In genomic region chr2:153256604-153257003, GRCm38 (mm10) we compare ENCODE assay signal across 25 mouse cellular contexts. TPM values are rescaled to one million over a fixed set of nuclear protein-coding genes. Genes with fewer than 3 reads are reported as not detected.
A peak's percentile ranks its signal among the peaks of the same experiment; 100 is the strongest.
DNase-seq lines count a peak whose midpoint lies in the region; ATAC-seq and TF ChIP-seq lines count a peak whose summit lies in the region.
"Had no signal": no experiment of that assay in that cellular context is flagged by ENCODE, and none has a peak within 500 bp of the region (broad histone marks: within the 10 kb centered on the region; RNA-seq: fewer than 3 reads in every experiment).

No protein-coding gene starts in this region.

- H3K4me2 ChIP-seq in intestine, embryonic 15.5 days (replicated peaks): no peak overlapping the region
- no peak overlapping the region for H3K4me2 ChIP-seq in intestine, postnatal 0 days (replicated peaks; ENCODE audit: low read depth)
- H3K4me2 ChIP-seq in stomach, postnatal 0 days (replicated peaks; ENCODE audit: low read depth): no peak overlapping the region
- H3K4me2 ChIP-seq: embryonic facial prominence, embryonic 13.5 days; embryonic facial prominence, embryonic 15.5 days; forebrain, embryonic 12.5 days had no signal

- ATAC-seq in intestine, embryonic 15.5 days: no peak
- peak; percentile 7; the same call in 1 of the 2 replicates for ATAC-seq in intestine, postnatal 0 days
- peak; percentile 68 for ATAC-seq in stomach, postnatal 0 days (ENCODE audit: low FRiP score, low TSS enrichment)
- ATAC-seq: activated CD4-positive, CD25-positive, alpha-beta regulatory T cell, adult 4 months; forebrain, embryonic 14.5 days; forebrain, embryonic 16.5 days; Patski had no signal

- H3K27ac ChIP-seq in intestine, embryonic 15.5 days: 0 out of 2 replicates have a peak overlapping the region, but pooled peaks have one; percentile 22
- 0 out of 2 replicates have a peak overlapping the region, but pooled peaks have one; percentile 46 for H3K27ac ChIP-seq in intestine, postnatal 0 days (ENCODE audit: low read depth, low read length)
- no peak overlapping the region for H3K27ac ChIP-seq in stomach, postnatal 0 days (replicated peaks)
- H3K27ac ChIP-seq: embryonic facial prominence, embryonic 13.5 days; embryonic facial prominence, embryonic 15.5 days; forebrain, embryonic 10.5 days; forebrain, embryonic 12.5 days had no signal

- H3K9me3 ChIP-seq in intestine, embryonic 15.5 days: no peaks in the 10 kb centered on the region
- no peaks in the 10 kb centered on the region for H3K9me3 ChIP-seq in intestine, postnatal 0 days (ENCODE audit: control insufficient read depth)
- no peaks in the 10 kb centered on the region for H3K9me3 ChIP-seq in stomach, postnatal 0 days (ENCODE audit: control insufficient read depth, low read length)
- H3K9me3 ChIP-seq: embryonic facial prominence, embryonic 13.5 days; embryonic facial prominence, embryonic 15.5 days; forebrain, embryonic 10.5 days; forebrain, embryonic 12.5 days had no signal

- H3K4me3 ChIP-seq in intestine, embryonic 15.5 days (replicated peaks): no peak overlapping the region
- no peak overlapping the region for H3K4me3 ChIP-seq in intestine, postnatal 0 days (ENCODE audit: low read depth, low read length)
- H3K4me3 ChIP-seq in stomach, postnatal 0 days (ENCODE audit: low read depth, low read length): no peak overlapping the region
- H3K4me3 ChIP-seq: embryonic facial prominence, embryonic 13.5 days; embryonic facial prominence, embryonic 15.5 days; erythroblast, embryonic 14.5 days; forebrain, embryonic 10.5 days; forebrain, embryonic 12.5 days had no signal

- TF ChIP-seq CTCF in intestine, postnatal 0 days (IDR thresholded peaks at IDR 0.05; ENCODE audit: low read depth): no peak
- TF ChIP-seq CTCF in stomach, postnatal 0 days (IDR thresholded peaks at IDR 0.05; ENCODE audit: low read depth): no peak

- WGBS in intestine, embryonic 15.5 days: 64% methylated on average over 2 of the region's 2 CpGs
- WGBS in intestine, postnatal 0 days: 51% methylated on average over 2 of the region's 2 CpGs
- WGBS in stomach, postnatal 0 days: 66% methylated on average over 2 of the region's 2 CpGs

- 0 out of 2 replicates have a peak, but pooled peaks cover 11% of the 10 kb centered on the region for H3K4me1 ChIP-seq in intestine, embryonic 15.5 days (replicated peaks)
- peaks cover 8% of the 10 kb centered on the region; the same call in 1 of the 2 replicates for H3K4me1 ChIP-seq in intestine, postnatal 0 days (replicated peaks; ENCODE audit: control insufficient read depth, insufficient read depth, low read length)
- H3K4me1 ChIP-seq in stomach, postnatal 0 days (replicated peaks; ENCODE audit: control insufficient read depth, insufficient read depth): no peaks in the 10 kb centered on the region
- H3K4me1 ChIP-seq: embryonic facial prominence, embryonic 13.5 days; embryonic facial prominence, embryonic 15.5 days; forebrain, embryonic 10.5 days; forebrain, embryonic 12.5 days had no signal

- no peaks in the 10 kb centered on the region for H3K27me3 ChIP-seq in intestine, embryonic 15.5 days (replicated peaks)
- H3K27me3 ChIP-seq in intestine, postnatal 0 days (replicated peaks; ENCODE audit: control insufficient read depth, insufficient read depth, low read length): no peaks in the 10 kb centered on the region
- no peaks in the 10 kb centered on the region for H3K27me3 ChIP-seq in stomach, postnatal 0 days (ENCODE audit: control insufficient read depth, insufficient read depth, low read length)
- H3K27me3 ChIP-seq: embryonic facial prominence, embryonic 13.5 days; embryonic facial prominence, embryonic 15.5 days; forebrain, embryonic 12.5 days; Patski had no signal

- TF ChIP-seq EP300 in stomach, postnatal 0 days (optimal IDR thresholded peaks at IDR 0.05): no peak

- H3K36me3 ChIP-seq in intestine, embryonic 15.5 days: peaks cover 12% of the 10 kb centered on the region; the same call in 1 of the 2 replicates
- peaks cover 21% of the 10 kb centered on the region for H3K36me3 ChIP-seq in intestine, postnatal 0 days (ENCODE audit: control insufficient read depth, insufficient read depth)
- H3K36me3 ChIP-seq in stomach, postnatal 0 days (ENCODE audit: control insufficient read depth, insufficient read depth, low read length): 0 out of 2 replicates have a peak, but pooled peaks cover 5% of the 10 kb centered on the region

- no peak overlapping the region for H3K9ac ChIP-seq in intestine, embryonic 15.5 days
- H3K9ac ChIP-seq in intestine, postnatal 0 days (ENCODE audit: low read depth, low read length): no peak overlapping the region
- H3K9ac ChIP-seq in stomach, postnatal 0 days (ENCODE audit: low read length): no peak overlapping the region
- H3K9ac ChIP-seq: embryonic facial prominence, embryonic 13.5 days; embryonic facial prominence, embryonic 15.5 days; forebrain, embryonic 12.5 days had no signal

- DNase-seq in Muller cell, postnatal 12 days (ENCODE audit: inconsistent ontology term): peak; percentile 55
- DNase-seq in stomach, postnatal 0 days (ENCODE audit: low spot score): peak; percentile 46
- DNase-seq in retina, embryonic 14.5 days (ENCODE audit: low spot score): no peak
- no peak for DNase-seq in thymus, postnatal 14 days
- no peak for DNase-seq in thymus, postnatal 36 days
- DNase-seq: adrenal gland, adult 8-10 months; adrenal gland, postnatal 14 days; adrenal gland, postnatal 36 days; cerebellum, adult 11-12 months; cerebellum, adult 8-10 months; cerebellum, adult 9-11 months; cerebellum, postnatal 14 days; cerebellum, postnatal 36 days; embryo, embryonic 11 days had no signal

RNA-seq across cellular contexts. Expression of gene Pofut1, which starts 15.3 kb away (rescaled TPM):
- polyA plus RNA-seq in intestine, embryonic 15.5 days (2015; fragmentation: Nextera tagmentation; extraction: Ambion mirVana): 11.7 and 12.1 TPM in 2 replicates
- 7.5 and 10.5 TPM in 2 replicates for polyA plus RNA-seq in intestine, postnatal 0 days (2015; fragmentation: Nextera tagmentation; extraction: Ambion mirVana)
- 2.6 and 2.7 TPM in 2 replicates for polyA plus RNA-seq in stomach, postnatal 0 days (2015; fragmentation: Nextera tagmentation; extraction: Ambion mirVana)

RNA-seq across cellular contexts. Expression of gene Plagl2, which starts 15.4 kb away (rescaled TPM):
- 46.8 and 48.0 TPM in 2 replicates for polyA plus RNA-seq in intestine, embryonic 15.5 days (2015; fragmentation: Nextera tagmentation; extraction: Ambion mirVana)
- 54.4 and 55.4 TPM in 2 replicates for polyA plus RNA-seq in intestine, postnatal 0 days (2015; fragmentation: Nextera tagmentation; extraction: Ambion mirVana)
- polyA plus RNA-seq in stomach, postnatal 0 days (2015; fragmentation: Nextera tagmentation; extraction: Ambion mirVana): 6.9 and 7.7 TPM in 2 replicates

RNA-seq across cellular contexts. Expression of gene Tspyl3, which starts 31.4 kb away (rescaled TPM):
- 10.3 and 11.4 TPM in 2 replicates for polyA plus RNA-seq in intestine, embryonic 15.5 days (2015; fragmentation: Nextera tagmentation; extraction: Ambion mirVana)
- polyA plus RNA-seq in intestine, postnatal 0 days (2015; fragmentation: Nextera tagmentation; extraction: Ambion mirVana): 3.5 and 3.6 TPM in 2 replicates
- polyA plus RNA-seq in stomach, postnatal 0 days (2015; fragmentation: Nextera tagmentation; extraction: Ambion mirVana): 3.3 and 3.4 TPM in 2 replicates

RNA-seq across cellular contexts. Expression of gene Kif3b, which starts 34.6 kb away (rescaled TPM):
- polyA plus RNA-seq in intestine, embryonic 15.5 days (2015; fragmentation: Nextera tagmentation; extraction: Ambion mirVana): 7.1 and 7.7 TPM in 2 replicates
- polyA plus RNA-seq in intestine, postnatal 0 days (2015; fragmentation: Nextera tagmentation; extraction: Ambion mirVana): 8.1 and 8.2 TPM in 2 replicates
- polyA plus RNA-seq in stomach, postnatal 0 days (2015; fragmentation: Nextera tagmentation; extraction: Ambion mirVana): 3.1 and 3.2 TPM in 2 replicates

Comparison
In these comparisons a context has a peak if more than half of its experiments do, and no peak if none do; other contexts are left out.
1. DNase-seq: peak in Muller cell, postnatal 12 days (single experiment) and stomach, postnatal 0 days (single experiment); none in retina, embryonic 14.5 days (single experiment), thymus, postnatal 14 days (single experiment) and thymus, postnatal 36 days (0 of 2).